Mouse (Mus musculus) bone marrow macrophage, adult 2 months (primary cell): ENCODE data around the gene Poc5.

Source experiments
- CTCF ChIP-seq: IDR thresholded peaks from 2 replicates; pipeline ENCODE4 v1.5.1; 2012; ENCODE audit warnings: low read depth, mild to moderate bottlenecking, low read length, moderate library complexity
- POLR2A ChIP-seq: IDR thresholded peaks from 2 replicates; pipeline ENCODE4 v1.6.1; 2012; ENCODE audit warnings: mild to moderate bottlenecking, low read depth, low read length, borderline replicate concordance

DNA sequence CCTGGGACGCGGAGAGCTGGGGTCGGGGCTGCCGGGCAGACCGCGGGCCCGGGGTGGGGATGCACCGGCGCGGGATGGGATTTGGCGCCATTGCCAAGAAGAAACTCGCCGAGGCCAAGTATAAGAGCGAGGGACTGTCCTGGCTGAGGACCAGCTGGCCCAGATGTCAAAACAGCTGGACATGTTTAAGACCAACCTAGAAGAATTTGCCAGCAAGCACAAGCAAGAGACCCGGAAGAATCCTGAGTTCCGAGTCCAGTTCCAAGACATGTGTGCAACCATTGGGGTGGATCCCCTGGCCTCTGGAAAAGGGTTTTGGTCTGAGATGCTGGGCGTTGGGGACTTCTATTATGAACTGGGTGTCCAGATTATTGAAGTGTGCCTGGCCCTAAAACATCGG is 11.2 kb upstream of the Poc5 start:
- TF ChIP-seq CTCF (no peak), POLR2A (no peak)
